Mouse (Mus musculus): ENCODE results near the gene Gm49361. TPM values are rescaled to one million over a fixed set of nuclear protein-coding genes. Genes with fewer than 3 reads are reported as not detected.

Gene Gm49361
- total and polyA plus RNA-seq, 2 experiments from 2014 or later = not detected

DNA sequence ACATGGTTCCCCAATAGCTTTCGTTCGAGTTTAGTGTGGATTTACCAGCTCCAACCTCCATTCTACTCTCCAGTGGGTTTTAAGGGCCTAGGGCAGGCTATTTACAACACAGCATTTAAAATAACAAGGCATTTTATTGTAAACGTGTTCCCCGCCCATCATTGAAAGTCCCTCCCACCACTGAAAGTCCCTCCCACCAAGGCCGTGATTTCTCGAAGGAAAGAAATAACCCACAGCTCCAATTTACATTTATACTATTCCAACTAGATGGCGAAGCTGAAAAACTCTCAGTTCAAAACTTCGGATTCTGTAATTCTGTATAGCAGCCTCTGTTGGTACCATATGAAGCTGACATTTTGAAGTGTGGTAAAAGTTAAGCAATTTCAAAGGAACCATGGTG is 1.4 kb downstream of the Gm49361 start:
- Histone ChIP-seq H3K9me3 (replicated peaks; ENCODE audit: control insufficient read depth, low read length) (no peaks in the 10 kb centered on the region), H3K36me3 (replicated peaks; ENCODE audit: control insufficient read depth, insufficient read depth, low read length) (no peaks in the 10 kb centered on the region), H3K4me1 (ENCODE audit: control insufficient read depth, insufficient read depth) (peaks cover 25% of the 10 kb centered on the region), H3K9ac (replicated peaks; ENCODE audit: low read depth, low read length) (peak overlapping the region; percentile 99; the same call in 1 of the 2 replicates), H3K4me2 (ENCODE audit: low read depth, low read length) (peak overlapping the region; percentile 68), H3K4me3 (ENCODE audit: low read depth, low read length) (peak overlapping the region; percentile 97), H3K27me3 (ENCODE audit: control insufficient read depth, insufficient read depth, low read length) (no peaks in the 10 kb centered on the region), H3K27ac (ENCODE audit: low read depth) (peak overlapping the region; percentile 99)
- ATAC-seq (ENCODE audit: insufficient read depth, low read depth) = no peak
- WGBS = 2% methylated on average over 8 of the region's 8 CpGs
- DNase-seq (ENCODE audit: low spot score) = peak; percentile 49
- no peak for TF ChIP-seq CTCF (IDR thresholded peaks at IDR 0.05; ENCODE audit: low read depth)

- TF ChIP-seq EP300 (IDR thresholded peaks at IDR 0.05; ENCODE audit: low read depth) (no peak), CTCF (IDR thresholded peaks at IDR 0.05; ENCODE audit: low read depth) (no peak)
- no peaks in the 10 kb centered on the region for H3K27me3 ChIP-seq (ENCODE audit: control insufficient read depth, insufficient read depth, low read length)
- no peak overlapping the region for H3K27ac ChIP-seq (ENCODE audit: low read depth)
- H3K4me3 ChIP-seq (ENCODE audit: low read depth, low read length) = no peak overlapping the region
- ATAC-seq (ENCODE audit: insufficient read depth, low read depth) (no peak), DNase-seq (ENCODE audit: low spot score) (no peak)
- peaks cover 3% of the 10 kb centered on the region; the same call in 1 of the 2 replicates for H3K36me3 ChIP-seq (replicated peaks; ENCODE audit: control insufficient read depth, insufficient read depth, low read length)
- H3K9me3 ChIP-seq (replicated peaks; ENCODE audit: control insufficient read depth, low read length) = no peaks in the 10 kb centered on the region
- H3K4me2 ChIP-seq (ENCODE audit: low read depth, low read length) = no peak overlapping the region
- no peak overlapping the region for H3K9ac ChIP-seq (replicated peaks; ENCODE audit: low read depth, low read length)
- H3K4me1 ChIP-seq (ENCODE audit: control insufficient read depth, insufficient read depth) = peaks cover 60% of the 10 kb centered on the region
- WGBS = 64% methylated on average over 8 of the region's 8 CpGs
Observed at GRCm38 (mm10) chr14:57740651-57741050, 5.3 kb downstream of the Gm49361 start.

- no peak overlapping the region for H3K4me3 ChIP-seq (ENCODE audit: low read depth, low read length)
- H3K9ac ChIP-seq (replicated peaks; ENCODE audit: low read depth, low read length) = no peak overlapping the region
- DNase-seq (ENCODE audit: low spot score) (peak; percentile 75), ATAC-seq (ENCODE audit: insufficient read depth, low read depth) (peak; percentile 85)
- H3K4me2 ChIP-seq (ENCODE audit: low read depth, low read length) = 0 out of 2 replicates have a peak overlapping the region, but pooled peaks have one; percentile 12
- no peaks in the 10 kb centered on the region for H3K9me3 ChIP-seq (replicated peaks; ENCODE audit: control insufficient read depth, low read length)
- TF ChIP-seq CTCF (IDR thresholded peaks at IDR 0.05; ENCODE audit: low read depth) = no peak
- 0 out of 2 replicates have a peak, but pooled peaks have one; percentile 5 for TF ChIP-seq EP300 (IDR thresholded peaks at IDR 0.05; ENCODE audit: low read depth)
- peaks cover 66% of the 10 kb centered on the region for H3K4me1 ChIP-seq (ENCODE audit: control insufficient read depth, insufficient read depth)
- H3K27ac ChIP-seq (ENCODE audit: low read depth) = peak overlapping the region; percentile 75
- H3K27me3 ChIP-seq (ENCODE audit: control insufficient read depth, insufficient read depth, low read length) = no peaks in the 10 kb centered on the region
- peaks cover 19% of the 10 kb centered on the region; the same call in 1 of the 2 replicates for H3K36me3 ChIP-seq (replicated peaks; ENCODE audit: control insufficient read depth, insufficient read depth, low read length)
Observed at GRCm38 (mm10) chr14:57737089-57737488, 8.8 kb downstream of the Gm49361 start.

DNA sequence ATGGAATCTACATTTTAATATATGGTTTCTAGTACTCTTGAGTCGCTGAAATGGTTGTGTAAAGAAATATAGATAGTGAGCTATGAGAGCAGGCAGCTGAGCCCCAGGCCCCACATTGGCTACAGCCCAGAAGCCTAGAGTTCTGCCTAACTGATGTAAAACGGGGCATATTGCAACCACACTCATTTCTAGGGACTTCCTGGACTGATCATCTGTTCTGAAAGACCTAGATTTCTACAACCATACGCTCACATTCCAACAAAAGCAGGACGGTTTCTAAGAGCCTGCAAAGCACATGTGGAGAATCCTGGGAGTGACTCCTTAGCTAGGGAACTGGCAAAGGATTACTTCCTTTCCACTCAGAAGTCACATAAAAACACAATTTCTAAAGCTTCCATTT is 9.8 kb downstream of the Gm49361 start:
- TF ChIP-seq EP300 (IDR thresholded peaks at IDR 0.05; ENCODE audit: low read depth) (no peak), CTCF (IDR thresholded peaks at IDR 0.05; ENCODE audit: low read depth) (no peak)
- no peaks in the 10 kb centered on the region for H3K27me3 ChIP-seq (ENCODE audit: control insufficient read depth, insufficient read depth, low read length)
- H3K9ac ChIP-seq (replicated peaks; ENCODE audit: low read depth, low read length) = no peak overlapping the region
- peak overlapping the region; percentile 75 for H3K27ac ChIP-seq (ENCODE audit: low read depth)
- no peak for ATAC-seq (ENCODE audit: insufficient read depth, low read depth)
- peaks cover 19% of the 10 kb centered on the region; the same call in 1 of the 2 replicates for H3K36me3 ChIP-seq (replicated peaks; ENCODE audit: control insufficient read depth, insufficient read depth, low read length)
- H3K4me1 ChIP-seq (ENCODE audit: control insufficient read depth, insufficient read depth) = peaks cover 68% of the 10 kb centered on the region
- H3K9me3 ChIP-seq (replicated peaks; ENCODE audit: control insufficient read depth, low read length) = no peaks in the 10 kb centered on the region
- DNase-seq (ENCODE audit: low spot score) = no peak
- no peak overlapping the region for H3K4me3 ChIP-seq (ENCODE audit: low read depth, low read length)
- no peak overlapping the region for H3K4me2 ChIP-seq (ENCODE audit: low read depth, low read length)
- 30% methylated on average over 4 of the region's 4 CpGs for WGBS

DNA sequence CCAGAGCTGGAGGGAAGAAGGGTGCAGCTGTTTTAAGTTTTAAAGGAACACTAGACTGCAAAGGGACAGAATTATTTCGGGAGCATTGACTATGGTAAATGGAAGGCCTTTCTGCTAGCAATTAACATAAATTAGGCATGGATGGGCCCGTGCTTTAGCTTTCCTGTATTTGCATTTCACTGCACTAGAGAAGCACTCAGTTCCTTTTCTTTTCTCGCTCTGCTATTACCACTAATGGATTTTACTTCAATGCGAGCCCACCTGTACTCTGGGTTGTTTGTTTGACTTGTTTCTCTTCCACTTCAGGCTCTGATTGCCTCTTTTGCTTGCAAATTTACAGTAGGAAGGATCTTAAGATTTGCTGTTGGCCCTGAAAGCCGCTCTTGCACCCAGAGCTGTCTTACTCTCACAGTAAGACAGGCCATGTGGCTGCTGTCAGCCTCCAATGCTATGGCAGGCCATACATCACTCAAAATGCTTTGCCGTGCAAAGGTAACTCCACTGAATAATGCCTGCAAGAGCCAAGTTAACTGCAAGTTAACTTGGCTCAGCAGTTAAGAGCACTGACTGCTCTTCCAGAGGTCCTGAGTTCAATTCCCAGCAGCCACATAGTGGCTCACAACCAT is 13.1 kb downstream of the Gm49361 start:
- Histone ChIP-seq H3K4me1 (ENCODE audit: control insufficient read depth, insufficient read depth) (peaks cover 56% of the 10 kb centered on the region), H3K9me3 (replicated peaks; ENCODE audit: control insufficient read depth, low read length) (no peaks in the 10 kb centered on the region), H3K27me3 (ENCODE audit: control insufficient read depth, insufficient read depth, low read length) (no peaks in the 10 kb centered on the region), H3K4me2 (ENCODE audit: low read depth, low read length) (no peak overlapping the region), H3K27ac (ENCODE audit: low read depth) (no peak overlapping the region), H3K9ac (replicated peaks; ENCODE audit: low read depth, low read length) (no peak overlapping the region), H3K4me3 (ENCODE audit: low read depth, low read length) (no peak overlapping the region), H3K36me3 (replicated peaks; ENCODE audit: control insufficient read depth, insufficient read depth, low read length) (peaks cover 16% of the 10 kb centered on the region; the same call in 1 of the 2 replicates)
- no peak for DNase-seq (ENCODE audit: low spot score)
- TF ChIP-seq CTCF (IDR thresholded peaks at IDR 0.05; ENCODE audit: low read depth) (no peak), EP300 (IDR thresholded peaks at IDR 0.05; ENCODE audit: low read depth) (no peak)
- 86% methylated on average over 6 of the region's 6 CpGs for WGBS
- no peak for ATAC-seq (ENCODE audit: insufficient read depth, low read depth)

- Histone ChIP-seq H3K9ac (replicated peaks; ENCODE audit: low read depth, low read length) (no peak overlapping the region; the same call in 1 of the 2 replicates), H3K36me3 (replicated peaks; ENCODE audit: control insufficient read depth, insufficient read depth, low read length) (peaks cover 22% of the 10 kb centered on the region; the same call in 1 of the 2 replicates), H3K27ac (ENCODE audit: low read depth) (peak overlapping the region; percentile 81), H3K4me3 (ENCODE audit: low read depth, low read length) (no peak overlapping the region), H3K4me1 (ENCODE audit: control insufficient read depth, insufficient read depth) (peaks cover 34% of the 10 kb centered on the region), H3K9me3 (replicated peaks; ENCODE audit: control insufficient read depth, low read length) (no peaks in the 10 kb centered on the region), H3K4me2 (ENCODE audit: low read depth, low read length) (no peak overlapping the region; the same call in 1 of the 2 replicates), H3K27me3 (ENCODE audit: control insufficient read depth, insufficient read depth, low read length) (no peaks in the 10 kb centered on the region)
- TF ChIP-seq CTCF (IDR thresholded peaks at IDR 0.05; ENCODE audit: low read depth) = no peak
- no peak for TF ChIP-seq EP300 (IDR thresholded peaks at IDR 0.05; ENCODE audit: low read depth)
- peak; percentile 65 for ATAC-seq (ENCODE audit: insufficient read depth, low read depth)
- 15% methylated on average over 9 of the region's 9 CpGs for WGBS
- peak; percentile 62 for DNase-seq (ENCODE audit: low spot score)
Observed at GRCm38 (mm10) chr14:57730527-57730926, 15.4 kb downstream of the Gm49361 start.
